Mouse (Mus musculus): ENCODE measurements at regions not wholly inside any gene's neighbourhood (a gene's known extent, or its start where the extent isn't known, plus 50 kb on each side); places are given as distances from the start of the nearest gene placed in this dataset.
A peak's percentile ranks its signal among the peaks of the same experiment; 100 is the strongest.

GRCm38 (mm10) chr1:109161067-109161466, 821.2 kb upstream of the Cdh7 start:
- no peak for DNase-seq

GRCm38 (mm10) chr1:109170838-109171237, 811.4 kb upstream of the Cdh7 start:
- DNase-seq: no peak

GRCm38 (mm10) chr1:109186497-109186896, 795.7 kb upstream of the Cdh7 start:
- no peak for DNase-seq

- DNase-seq: no peak
Observed at GRCm38 (mm10) chr1:109220088-109220487, 762.1 kb upstream of the Cdh7 start.

- DNase-seq: peak; percentile 12
Observed at GRCm38 (mm10) chr1:109223571-109223970, 758.7 kb upstream of the Cdh7 start.

Data from right cerebral cortex, adult 18-20 months (tissue).